Mouse (Mus musculus): ENCODE measurements around the gene Lsamp. TPM values are rescaled to one million over a fixed set of nuclear protein-coding genes. Genes with fewer than 3 reads are reported as not detected.

Lsamp gene
- polyA plus RNA-seq, 1 experiment, result 0.04 TPM

DNA sequence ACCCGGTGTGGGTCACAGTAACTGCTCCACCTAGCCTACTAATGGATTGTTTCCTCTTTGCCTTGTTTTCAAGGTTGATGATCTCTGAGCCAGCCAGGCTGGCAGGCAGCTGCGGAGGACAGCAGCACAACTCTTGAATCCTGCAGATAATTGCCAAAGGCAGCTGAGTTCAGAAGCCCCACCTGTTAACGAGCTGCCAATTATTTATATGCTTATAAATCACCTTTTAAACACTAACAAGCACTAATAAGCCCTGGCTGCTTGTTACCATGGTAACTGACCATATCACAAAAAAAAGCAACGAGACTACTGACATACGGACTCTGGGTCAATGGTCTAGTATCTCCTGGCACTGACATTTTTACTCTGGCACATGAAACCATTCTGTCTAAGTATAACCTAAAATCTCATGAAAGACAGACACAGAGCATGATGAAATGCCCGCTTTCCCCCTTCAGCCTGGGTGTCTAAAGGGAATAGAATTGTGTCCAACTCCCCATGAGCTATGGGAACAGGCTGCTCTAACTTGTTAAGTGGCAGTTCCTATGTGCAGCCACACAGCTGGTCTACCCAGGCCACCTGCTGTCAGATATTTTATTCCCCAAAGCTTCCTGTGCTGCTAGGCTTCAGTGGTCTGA is 1526.9 kb downstream of the Lsamp start:
- Histone ChIP-seq H3K27me3 (ENCODE audit: control insufficient read depth, insufficient read depth, low read length) (no peaks in the 10 kb centered on the region), H3K27ac (ENCODE audit: insufficient read depth, low read length) (no peak overlapping the region), H3K4me1 (ENCODE audit: control insufficient read depth, insufficient read depth, insufficient read length) (no peaks in the 10 kb centered on the region), H3K4me3 (ENCODE audit: extremely low read depth, insufficient read depth, insufficient read length) (no peak overlapping the region), H3K36me3 (ENCODE audit: control insufficient read depth, insufficient read depth, low read length) (no peaks in the 10 kb centered on the region)
- WGBS, result 74% methylated on average over 6 of the region's 6 CpGs
- no peak for DNase-seq (ENCODE audit: low read depth in 1 of 2, low spot score in 2 of 2)
- TF ChIP-seq CTCF (IDR thresholded peaks at IDR 0.05; ENCODE audit: extremely low read depth, insufficient read depth, insufficient read length, insufficient replicate concordance), result no peak
- TF ChIP-seq POLR2A (IDR thresholded peaks at IDR 0.05; ENCODE audit: low read depth, low read length), result no peak

DNA sequence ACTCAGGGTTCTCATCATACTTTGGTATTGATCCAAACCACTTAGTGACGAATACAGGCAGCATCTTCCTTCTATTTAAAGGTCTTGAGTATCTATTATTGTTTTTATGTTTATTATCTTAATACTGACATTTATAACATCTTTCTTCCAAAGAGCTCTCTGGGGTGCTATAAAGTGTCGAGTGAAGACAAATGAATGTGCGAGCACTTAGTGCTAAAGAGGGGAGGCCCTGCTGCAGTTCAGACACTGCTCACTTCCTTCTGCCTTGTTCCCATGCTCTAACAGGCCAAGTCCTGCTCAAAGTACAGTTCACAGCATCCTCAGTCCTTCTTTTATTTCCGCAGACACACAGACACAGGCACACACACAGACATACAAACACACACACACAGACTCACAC is 1537.4 kb downstream of the Lsamp start:
- Histone ChIP-seq H3K27me3 (ENCODE audit: control insufficient read depth, insufficient read depth, low read length) (no peaks in the 10 kb centered on the region), H3K27ac (ENCODE audit: insufficient read depth, low read length) (no peak overlapping the region), H3K4me1 (ENCODE audit: control insufficient read depth, insufficient read depth, insufficient read length) (no peaks in the 10 kb centered on the region), H3K4me3 (ENCODE audit: extremely low read depth, insufficient read depth, insufficient read length) (no peak overlapping the region), H3K36me3 (ENCODE audit: control insufficient read depth, insufficient read depth, low read length) (no peaks in the 10 kb centered on the region)
- no peak for TF ChIP-seq CTCF (IDR thresholded peaks at IDR 0.05; ENCODE audit: extremely low read depth, insufficient read depth, insufficient read length, insufficient replicate concordance)
- no peak for TF ChIP-seq POLR2A (IDR thresholded peaks at IDR 0.05; ENCODE audit: low read depth, low read length)
- WGBS, result 60% methylated on average over 4 of the region's 4 CpGs
- DNase-seq (ENCODE audit: low read depth in 1 of 2, low spot score in 2 of 2), result no peak

DNA sequence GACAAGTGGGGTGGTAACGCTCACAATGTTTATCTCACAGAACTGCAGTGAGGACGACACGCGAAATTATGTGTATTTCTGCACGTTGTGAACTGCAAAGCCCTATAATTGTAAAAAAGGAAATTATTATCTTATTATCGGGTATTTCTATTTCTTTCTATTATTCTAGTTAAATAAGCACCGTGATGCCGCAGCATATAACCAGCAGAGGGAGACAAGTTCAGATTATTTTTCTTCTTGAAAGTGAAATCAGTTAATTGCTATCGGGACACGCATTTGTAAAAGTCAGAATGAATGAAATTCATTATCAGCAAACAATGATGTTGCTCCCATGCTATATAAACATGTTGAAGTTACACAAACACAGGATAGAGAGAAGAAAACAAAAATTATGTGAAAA is 1540.1 kb downstream of the Lsamp start:
- 66% methylated on average over 10 of the region's 10 CpGs for WGBS
- H3K4me3 ChIP-seq (ENCODE audit: extremely low read depth, insufficient read depth, insufficient read length), result no peak overlapping the region
- H3K27ac ChIP-seq (ENCODE audit: insufficient read depth, low read length), result no peak overlapping the region
- no peaks in the 10 kb centered on the region for H3K36me3 ChIP-seq (ENCODE audit: control insufficient read depth, insufficient read depth, low read length)
- H3K27me3 ChIP-seq (ENCODE audit: control insufficient read depth, insufficient read depth, low read length), result no peaks in the 10 kb centered on the region
- TF ChIP-seq CTCF (IDR thresholded peaks at IDR 0.05; ENCODE audit: extremely low read depth, insufficient read depth, insufficient read length, insufficient replicate concordance) (no peak), POLR2A (IDR thresholded peaks at IDR 0.05; ENCODE audit: low read depth, low read length) (no peak)
- no peak for DNase-seq (ENCODE audit: low read depth in 1 of 2, low spot score in 2 of 2)
- H3K4me1 ChIP-seq (ENCODE audit: control insufficient read depth, insufficient read depth, insufficient read length), result no peaks in the 10 kb centered on the region

DNA sequence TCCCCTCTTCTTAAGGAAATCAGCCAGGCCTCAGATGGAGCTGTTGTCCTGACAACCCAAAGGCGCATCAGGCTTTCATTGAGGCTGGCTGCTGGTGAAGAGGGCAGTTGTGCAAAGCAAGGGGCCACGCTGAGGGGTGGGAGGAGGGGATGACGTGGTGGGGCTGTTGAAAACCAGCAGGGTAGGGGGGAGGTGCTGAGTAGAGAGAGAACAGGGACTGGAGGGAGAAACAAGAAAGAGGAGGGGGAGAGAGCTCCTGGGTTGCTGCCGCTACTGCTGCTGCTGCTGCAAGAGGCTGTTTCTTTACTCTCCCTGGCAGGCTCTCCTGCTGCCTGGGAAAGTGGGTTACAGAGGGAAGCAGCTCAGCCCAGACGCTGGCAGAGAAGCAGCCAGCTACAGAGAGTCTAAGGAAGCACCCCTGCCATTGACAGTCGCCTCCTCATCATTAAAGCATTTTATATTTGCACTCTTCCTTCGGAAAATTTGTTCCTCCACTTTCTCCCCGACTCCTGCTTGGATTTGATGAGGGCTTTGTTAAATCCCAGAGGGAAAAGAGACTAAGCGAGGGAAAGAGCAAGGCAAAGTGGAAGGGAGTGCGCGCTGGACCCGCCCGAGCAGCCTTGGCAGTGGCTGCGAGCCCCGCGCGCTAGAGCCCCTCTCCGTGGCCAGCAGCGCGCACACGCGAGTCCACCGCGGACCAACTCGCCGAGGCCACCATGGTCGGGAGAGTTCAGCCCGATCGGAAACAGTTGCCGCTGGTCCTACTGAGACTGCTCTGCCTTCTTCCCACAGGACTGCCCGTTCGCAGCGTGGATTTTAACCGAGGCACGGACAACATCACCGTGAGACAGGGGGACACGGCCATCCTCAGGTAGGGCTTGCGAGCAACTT is 1548.7 kb downstream of the Lsamp start:
- Histone ChIP-seq H3K4me3 (ENCODE audit: extremely low read depth, insufficient read depth, insufficient read length) (no peak overlapping the region), H3K27me3 (ENCODE audit: control insufficient read depth, insufficient read depth, low read length) (no peaks in the 10 kb centered on the region), H3K4me1 (ENCODE audit: control insufficient read depth, insufficient read depth, insufficient read length) (no peaks in the 10 kb centered on the region), H3K27ac (ENCODE audit: insufficient read depth, low read length) (no peak overlapping the region), H3K36me3 (ENCODE audit: control insufficient read depth, insufficient read depth, low read length) (no peaks in the 10 kb centered on the region)
- WGBS, result 7% methylated on average over 38 of the region's 38 CpGs
- TF ChIP-seq CTCF (IDR thresholded peaks at IDR 0.05; ENCODE audit: extremely low read depth, insufficient read depth, insufficient read length, insufficient replicate concordance), result no peak
- TF ChIP-seq POLR2A (IDR thresholded peaks at IDR 0.05; ENCODE audit: low read depth, low read length), result no peak
- no peak for DNase-seq (ENCODE audit: low read depth in 1 of 2, low spot score in 2 of 2)

DNA sequence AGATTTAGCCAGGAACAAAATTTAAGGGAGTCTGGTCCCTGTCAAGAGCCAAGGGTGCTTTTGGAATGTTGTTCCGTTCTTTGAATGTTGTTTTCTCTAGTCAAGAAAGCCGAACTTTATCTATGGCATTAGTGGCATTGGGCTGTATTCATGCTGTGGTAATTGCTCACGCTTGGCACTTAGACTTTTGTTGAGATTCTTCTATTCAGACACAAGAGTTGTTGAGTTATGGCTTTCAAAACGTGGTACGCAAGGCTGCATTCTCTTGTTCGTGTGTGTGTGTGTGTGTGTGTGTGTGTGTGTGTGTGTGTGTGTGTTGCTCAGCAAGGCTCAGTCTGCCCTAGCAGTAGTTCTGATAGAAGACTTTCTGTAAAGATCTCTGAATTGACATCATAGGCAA is 1549.5 kb downstream of the Lsamp start:
- Histone ChIP-seq H3K27ac (ENCODE audit: insufficient read depth, low read length) (no peak overlapping the region), H3K4me3 (ENCODE audit: extremely low read depth, insufficient read depth, insufficient read length) (no peak overlapping the region), H3K36me3 (ENCODE audit: control insufficient read depth, insufficient read depth, low read length) (no peaks in the 10 kb centered on the region), H3K27me3 (ENCODE audit: control insufficient read depth, insufficient read depth, low read length) (no peaks in the 10 kb centered on the region), H3K4me1 (ENCODE audit: control insufficient read depth, insufficient read depth, insufficient read length) (no peaks in the 10 kb centered on the region)
- WGBS, result 34% methylated on average over 6 of the region's 6 CpGs
- no peak for DNase-seq (ENCODE audit: low read depth in 1 of 2, low spot score in 2 of 2)
- TF ChIP-seq CTCF (IDR thresholded peaks at IDR 0.05; ENCODE audit: extremely low read depth, insufficient read depth, insufficient read length, insufficient replicate concordance), result no peak
- TF ChIP-seq POLR2A (IDR thresholded peaks at IDR 0.05; ENCODE audit: low read depth, low read length), result no peak

DNA sequence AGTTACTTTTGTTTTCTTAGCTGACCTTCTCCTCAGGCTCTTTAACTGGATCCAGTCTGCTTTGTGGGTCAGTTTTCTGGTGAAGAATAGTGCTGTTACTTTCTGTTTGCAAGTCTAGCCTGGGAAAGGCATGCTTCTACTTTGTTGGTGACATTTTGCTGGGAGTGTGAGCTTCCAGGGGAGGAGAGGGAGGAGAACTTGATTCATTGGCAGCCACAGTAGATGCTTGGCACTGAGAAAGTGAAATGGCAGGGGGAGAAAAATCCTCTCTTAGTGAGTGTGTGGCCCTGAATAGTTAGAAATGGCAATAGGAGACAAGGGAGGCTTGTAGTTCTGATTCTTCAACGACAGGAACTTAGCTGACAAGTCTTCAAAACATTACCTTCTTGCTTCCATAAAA is 1551.6 kb downstream of the Lsamp start:
- 69% methylated on average over 1 of the region's 1 CpGs for WGBS
- Histone ChIP-seq H3K4me3 (ENCODE audit: extremely low read depth, insufficient read depth, insufficient read length) (no peak overlapping the region), H3K4me1 (ENCODE audit: control insufficient read depth, insufficient read depth, insufficient read length) (no peaks in the 10 kb centered on the region), H3K36me3 (ENCODE audit: control insufficient read depth, insufficient read depth, low read length) (no peaks in the 10 kb centered on the region), H3K27ac (ENCODE audit: insufficient read depth, low read length) (no peak overlapping the region), H3K27me3 (ENCODE audit: control insufficient read depth, insufficient read depth, low read length) (no peaks in the 10 kb centered on the region)
- TF ChIP-seq CTCF (IDR thresholded peaks at IDR 0.05; ENCODE audit: extremely low read depth, insufficient read depth, insufficient read length, insufficient replicate concordance) (no peak), POLR2A (IDR thresholded peaks at IDR 0.05; ENCODE audit: low read depth, low read length) (no peak)
- DNase-seq (ENCODE audit: low read depth in 1 of 2, low spot score in 2 of 2), result no peak

DNA sequence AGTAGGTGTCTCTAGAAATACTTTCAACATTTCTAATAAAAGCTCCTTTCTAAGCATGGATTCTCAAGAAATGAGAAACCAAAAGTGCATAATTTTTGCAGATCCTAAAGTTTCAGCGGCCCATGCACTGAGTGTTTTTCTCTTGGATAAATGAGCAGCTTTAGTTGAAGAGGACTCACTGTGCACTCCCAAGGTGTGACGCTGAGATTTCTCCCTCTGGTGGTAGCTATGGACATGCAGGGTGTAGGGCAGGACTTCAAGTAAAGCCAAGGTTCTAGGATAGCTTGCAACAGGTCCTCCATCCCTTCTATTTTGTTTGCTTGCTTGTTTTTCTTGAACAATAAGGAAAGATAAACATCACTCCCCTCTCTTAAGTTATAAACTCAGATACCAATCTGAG is 1558.5 kb downstream of the Lsamp start:
- no peaks in the 10 kb centered on the region for H3K27me3 ChIP-seq (ENCODE audit: control insufficient read depth, insufficient read depth, low read length)
- no peak overlapping the region for H3K4me3 ChIP-seq (ENCODE audit: extremely low read depth, insufficient read depth, insufficient read length)
- TF ChIP-seq POLR2A (IDR thresholded peaks at IDR 0.05; ENCODE audit: low read depth, low read length) (no peak), CTCF (IDR thresholded peaks at IDR 0.05; ENCODE audit: extremely low read depth, insufficient read depth, insufficient read length, insufficient replicate concordance) (no peak)
- no peaks in the 10 kb centered on the region for H3K36me3 ChIP-seq (ENCODE audit: control insufficient read depth, insufficient read depth, low read length)
- no peaks in the 10 kb centered on the region for H3K4me1 ChIP-seq (ENCODE audit: control insufficient read depth, insufficient read depth, insufficient read length)
- H3K27ac ChIP-seq (ENCODE audit: insufficient read depth, low read length), result no peak overlapping the region
- WGBS, result 49% methylated on average over 2 of the region's 2 CpGs
- no peak for DNase-seq (ENCODE audit: low read depth in 1 of 2, low spot score in 2 of 2)
